13 mouse cellular contexts compared by ENCODE assay signal in the genomic region with DNA sequence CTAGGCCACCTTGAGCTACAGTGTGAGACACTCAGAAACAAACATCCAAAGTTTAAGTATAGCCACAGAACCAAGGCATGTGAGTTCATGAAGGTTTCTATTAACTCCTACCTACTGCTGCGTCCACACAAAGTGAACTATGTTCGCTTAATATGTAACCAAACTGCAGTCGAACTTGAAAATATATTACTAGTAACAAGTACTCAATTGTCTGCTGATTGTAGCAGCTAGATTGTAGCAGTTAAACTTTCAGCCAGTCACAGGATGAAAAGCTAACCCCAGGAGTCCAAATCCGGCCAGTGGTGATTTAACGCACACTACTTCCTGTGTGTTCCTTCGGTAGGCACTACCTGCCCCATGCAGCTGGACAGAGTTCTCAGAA.
DNase-seq lines count a peak whose midpoint lies in the region.
"Had no signal": no experiment of that assay in that cellular context is flagged by ENCODE, and none has a peak within 500 bp of the region (broad histone marks: within the 10 kb centered on the region; RNA-seq: fewer than 3 reads in every experiment).

No protein-coding gene starts in this region.

- DNase-seq in embryo, embryonic 10.5 days (ENCODE audit: low spot score): peak; percentile 5
- no peak for DNase-seq in embryo, embryonic 9.5 days (ENCODE audit: extremely low spot score)
- peak; percentile 43 for DNase-seq in kidney, adult 18-20 months
- peak; percentile 46 for DNase-seq in kidney, postnatal 10 days
- peak; percentile 49 for DNase-seq in testis, postnatal 14 days (ENCODE audit: low spot score)
- DNase-seq in lung, postnatal 14 days: no peak
- DNase-seq in frontal cortex, adult 2 months (ENCODE audit: extremely low spot score in 1 of 2, low spot score in 1 of 2): no peak
- no peak for DNase-seq in lung, postnatal 4 days
- DNase-seq: cerebellum, adult 9-11 months; embryo, embryonic 11 days; lung, adult 18-20 months; right cerebral cortex, postnatal 25 days; thymus, adult 2 months had no signal

Comparison
In these comparisons a context has a peak if more than half of its experiments do, and no peak if none do; other contexts are left out.
1. DNase-seq: peak in embryo, embryonic 10.5 days (single experiment), kidney, adult 18-20 months (single experiment), kidney, postnatal 10 days (single experiment) and testis, postnatal 14 days (single experiment); none in embryo, embryonic 9.5 days (single experiment), lung, postnatal 14 days (single experiment), frontal cortex, adult 2 months (0 of 2) and lung, postnatal 4 days (0 of 2).